Mouse (Mus musculus): Measurements from ENCODE around the gene Gm20767. TPM values are rescaled to one million over a fixed set of nuclear protein-coding genes. Genes with fewer than 3 reads are reported as not detected.

Gm20767 gene
- not detected for polyA plus RNA-seq (2015; fragmentation: Illumina TruSeq; extraction: RNeasy Lipid Tissue Mini Kit (QIAGEN cat#74804); ENCODE audit: insufficient read depth, low replicate concordance)

DNA sequence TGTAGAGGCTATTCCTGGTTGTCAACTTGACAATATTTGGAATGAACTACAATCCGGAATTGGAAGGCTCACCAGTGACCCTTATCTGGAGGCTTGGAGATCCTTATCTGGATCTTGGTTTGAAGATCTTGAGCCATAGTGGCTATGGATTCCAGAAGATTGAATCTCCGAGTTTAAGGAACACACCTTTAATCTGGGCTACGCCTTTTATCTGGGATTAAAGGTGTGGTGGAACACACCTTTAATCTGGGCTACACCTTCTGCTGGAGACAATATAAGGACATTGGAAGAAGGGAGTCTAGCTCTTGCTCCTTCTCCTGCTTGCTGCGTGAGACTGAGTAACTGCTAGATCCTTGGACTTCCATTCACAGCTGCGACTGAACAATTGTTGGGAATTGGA, at the start of gene Gm20767:
Gene Gm20767 (plus strand): TSS at position 301 of the 400 bp plus-strand sequence.

DNA sequence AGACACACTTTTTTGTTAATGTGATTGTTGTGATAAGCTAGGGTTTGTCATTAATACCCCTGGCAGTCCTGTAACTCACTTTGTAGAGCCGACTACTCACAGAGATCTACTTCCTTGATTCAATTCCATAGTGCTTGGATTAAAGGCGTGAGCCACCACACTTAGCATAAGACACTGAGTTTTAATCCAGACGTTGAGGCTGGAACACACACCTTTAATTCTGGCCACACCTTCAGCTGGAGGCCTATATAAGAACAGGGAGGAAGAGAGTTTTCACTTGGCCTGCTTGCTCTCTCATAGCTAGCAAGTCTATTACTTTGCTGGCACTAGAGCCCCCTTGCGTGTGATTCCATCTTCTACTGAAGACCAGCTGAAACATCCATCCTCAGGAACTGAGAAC, 32.1 kb downstream of the Gm20767 start, which contains the start of gene Gm21818:
Gene Gm21818 (plus strand): TSS at position 301 of the 400 bp plus-strand sequence.

Other genes with a start within 250 kb of the Gm20767 start
- not detected for gene Tcstv1, start 245.5 kb upstream of the Gm20767 start, polyA plus RNA-seq (2015; fragmentation: Illumina TruSeq; extraction: RNeasy Lipid Tissue Mini Kit (QIAGEN cat#74804); ENCODE audit: insufficient read depth, low replicate concordance)
- 0.46 TPM for gene Gm21761, start 211.0 kb upstream of the Gm20767 start, polyA plus RNA-seq (2015; fragmentation: Illumina TruSeq; extraction: RNeasy Lipid Tissue Mini Kit (QIAGEN cat#74804); ENCODE audit: insufficient read depth, low replicate concordance)
- gene B020031M17Rik, start 189.4 kb upstream of the Gm20767 start, polyA plus RNA-seq (2015; fragmentation: Illumina TruSeq; extraction: RNeasy Lipid Tissue Mini Kit (QIAGEN cat#74804); ENCODE audit: insufficient read depth, low replicate concordance), result 1.2 TPM
- gene Gm36079, start 113.2 kb upstream of the Gm20767 start, polyA plus RNA-seq (2015; fragmentation: Illumina TruSeq; extraction: RNeasy Lipid Tissue Mini Kit (QIAGEN cat#74804); ENCODE audit: insufficient read depth, low replicate concordance), result not detected
- 16.9 TPM for gene Gm21188, start 88.1 kb upstream of the Gm20767 start, polyA plus RNA-seq (2015; fragmentation: Illumina TruSeq; extraction: RNeasy Lipid Tissue Mini Kit (QIAGEN cat#74804); ENCODE audit: insufficient read depth, low replicate concordance)
- not detected for gene Gm21818, start 32.2 kb downstream of the Gm20767 start, polyA plus RNA-seq (2015; fragmentation: Illumina TruSeq; extraction: RNeasy Lipid Tissue Mini Kit (QIAGEN cat#74804); ENCODE audit: insufficient read depth, low replicate concordance)
- gene Gm21762, start 75.7 kb downstream of the Gm20767 start, polyA plus RNA-seq (2015; fragmentation: Illumina TruSeq; extraction: RNeasy Lipid Tissue Mini Kit (QIAGEN cat#74804); ENCODE audit: insufficient read depth, low replicate concordance), result 23.8 TPM
- not detected for gene Gm21731, start 98.9 kb downstream of the Gm20767 start, polyA plus RNA-seq (2015; fragmentation: Illumina TruSeq; extraction: RNeasy Lipid Tissue Mini Kit (QIAGEN cat#74804); ENCODE audit: insufficient read depth, low replicate concordance)
- gene AF067061, start 122.9 kb downstream of the Gm20767 start, polyA plus RNA-seq (2015; fragmentation: Illumina TruSeq; extraction: RNeasy Lipid Tissue Mini Kit (QIAGEN cat#74804); ENCODE audit: insufficient read depth, low replicate concordance), result 5.5 TPM
- gene BC147527, start 160.1 kb downstream of the Gm20767 start, polyA plus RNA-seq (2015; fragmentation: Illumina TruSeq; extraction: RNeasy Lipid Tissue Mini Kit (QIAGEN cat#74804); ENCODE audit: insufficient read depth, low replicate concordance), result 49.3 TPM
- gene Tcstv3, start 176.6 kb downstream of the Gm20767 start, polyA plus RNA-seq (2015; fragmentation: Illumina TruSeq; extraction: RNeasy Lipid Tissue Mini Kit (QIAGEN cat#74804); ENCODE audit: insufficient read depth, low replicate concordance), result not detected